Mouse (Mus musculus) stomach, postnatal 0 days (tissue): Measurements from ENCODE around the gene Slc6a20b. TPM values are rescaled to one million over a fixed set of nuclear protein-coding genes. Genes with fewer than 3 reads are reported as not detected.
"Not testable (repeated sequence)": the region's sequence is repeated elsewhere in the genome, so short reads cannot be mapped to it uniquely, and the experiment has no call there.

Experiments
- ATAC-seq: fragments of 200-750 bp; cut with Nextera tagmentation; 2 replicates; pipeline ENCODE4 v1.8.0; 2017; ENCODE audit not compliant: low FRiP score, low TSS enrichment
- DNase-seq: peaks from one replicate; pipeline ENCODE4 v3.0.0-alpha.2; 2016; ENCODE audit warnings: low spot score
- H3K27ac ChIP-seq: fragments of 300-500 bp; sonication (generic); replicated peaks from 2 replicates; pipeline ENCODE4 v1.5.1; 2014; ENCODE audit warnings: mild to moderate bottlenecking, control low read depth
- H3K27me3 ChIP-seq: fragments of 300-500 bp; sonication (generic); 2 replicates; pipeline ENCODE4 v1.6.1; 2014; ENCODE audit warnings: low read length; ENCODE audit not compliant: control insufficient read depth, insufficient read depth
- H3K36me3 ChIP-seq: fragments of 300-500 bp; sonication (generic); 2 replicates; pipeline ENCODE4 v1.6.1; 2014; ENCODE audit warnings: low read length, mixed read lengths; ENCODE audit not compliant: control insufficient read depth, insufficient read depth
- H3K4me1 ChIP-seq: fragments of 300-500 bp; sonication (generic); replicated peaks from 2 replicates; pipeline ENCODE4 v1.6.1; 2014; ENCODE audit warnings: antibody characterized with exemption; ENCODE audit not compliant: control insufficient read depth, insufficient read depth
- H3K4me2 ChIP-seq: fragments of 300-500 bp; sonication (generic); replicated peaks from 2 replicates; pipeline ENCODE4 v1.6.1; 2014; ENCODE audit warnings: low read depth, mild to moderate bottlenecking, control low read depth, moderate library complexity
- H3K4me3 ChIP-seq: fragments of 300-500 bp; sonication (generic); 2 replicates; pipeline ENCODE4 v1.5.1; 2014; ENCODE audit warnings: low read depth, low read length, control low read depth
- H3K9ac ChIP-seq: fragments of 300-500 bp; sonication (generic); 2 replicates; pipeline ENCODE4 v1.6.1; 2014; ENCODE audit warnings: mild to moderate bottlenecking, low read length, control low read depth, mixed read lengths
- H3K9me3 ChIP-seq: fragments of 300-500 bp; sonication (generic); 2 replicates; pipeline ENCODE4 v1.6.1; 2016; ENCODE audit warnings: low read length; ENCODE audit not compliant: control insufficient read depth
- CTCF ChIP-seq: IDR thresholded peaks from 2 replicates; pipeline ENCODE4 v1.5.1; 2016; ENCODE audit warnings: antibody characterized with exemption, low read depth, mild to moderate bottlenecking, moderate library complexity
- EP300 ChIP-seq: optimal IDR thresholded peaks from 2 replicates; pipeline ENCODE3; 2016; ENCODE audit warnings: antibody characterized with exemption
- WGBS: fragments of 180-500 bp; shearing (Covaris S2); extraction: QIAGEN DNeasy Blood & Tissue Kit; methylation state at CpG from one replicate; pipeline ENCODE4 v1.1.7; 2014; 5-methylcytosine and 5-hydroxymethylcytosine counted together
- polyA plus RNA-seq: library from polyadenylated mRNA; unstranded; fragments of >200 nt; fragmentation: Nextera tagmentation; extraction: Ambion mirVana; gene quantifications from 2 replicates; pipeline ENCODE4 v1.2.1, GENCODE M21; 2015

Gene Slc6a20b
- polyA plus RNA-seq: 0.06 TPM in 2 replicates

DNA sequence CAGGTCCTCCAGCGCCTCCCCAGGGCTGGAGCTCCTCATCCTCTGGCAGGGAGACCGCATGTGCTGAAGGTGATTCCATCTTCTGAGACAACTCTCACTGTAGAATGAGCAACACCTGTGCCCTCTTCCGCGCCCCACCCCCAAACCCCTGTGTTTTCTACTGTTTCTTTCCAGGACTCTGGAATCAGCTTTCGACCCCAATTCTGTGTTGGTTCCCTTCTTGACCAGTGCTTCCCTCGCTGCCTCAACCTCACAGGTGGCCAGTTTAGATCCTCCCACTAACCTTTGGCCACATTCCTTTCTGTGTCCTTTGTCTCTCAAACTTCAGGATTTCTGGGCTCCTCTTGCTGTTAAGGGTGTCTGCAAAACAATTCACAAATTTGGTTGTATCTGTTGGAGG is at the start of gene Slc6a20b:
Gene Slc6a20b (minus strand): TSS at position 285 of the 400 bp plus-strand sequence.
- ATAC-seq: no peak
- H3K4me1 ChIP-seq: no peaks in the 10 kb centered on the region
- no peaks in the 10 kb centered on the region for H3K27me3 ChIP-seq
- no peak within 1 kb of the TSS for H3K4me2 ChIP-seq
- no peak within 1 kb of the TSS for H3K27ac ChIP-seq
- H3K36me3 ChIP-seq: no peaks in the 10 kb centered on the region
- TF ChIP-seq CTCF (no peak), EP300 (no peak)
- no peak for DNase-seq
- H3K9me3 ChIP-seq: no peaks in the 10 kb centered on the region
- 74% methylated on average over 6 of the region's 6 CpGs for WGBS
- no peak within 1 kb of the TSS for H3K4me3 ChIP-seq
- no peak within 1 kb of the TSS for H3K9ac ChIP-seq

- TF ChIP-seq EP300 (no peak), CTCF (no peak)
- Histone ChIP-seq H3K9me3 (no peaks in the 10 kb centered on the region), H3K36me3 (no peaks in the 10 kb centered on the region), H3K27me3 (no peaks in the 10 kb centered on the region; the same call in 1 of the 2 replicates), H3K4me3 (peak overlapping the region; percentile 48; the same call in 1 of the 2 replicates), H3K4me2 (peak overlapping the region; percentile 65; the same call in 1 of the 2 replicates), H3K4me1 (0 out of 2 replicates have a peak, but pooled peaks cover 2% of the 10 kb centered on the region), H3K27ac (no peak overlapping the region), H3K9ac (no peak overlapping the region)
- DNase-seq: no peak
- WGBS: 33% methylated on average over 2 of the region's 2 CpGs
- ATAC-seq: no peak
Observed at GRCm38 (mm10) chr9:123679198-123679597, 46.8 kb upstream of the Slc6a20b start.

DNA sequence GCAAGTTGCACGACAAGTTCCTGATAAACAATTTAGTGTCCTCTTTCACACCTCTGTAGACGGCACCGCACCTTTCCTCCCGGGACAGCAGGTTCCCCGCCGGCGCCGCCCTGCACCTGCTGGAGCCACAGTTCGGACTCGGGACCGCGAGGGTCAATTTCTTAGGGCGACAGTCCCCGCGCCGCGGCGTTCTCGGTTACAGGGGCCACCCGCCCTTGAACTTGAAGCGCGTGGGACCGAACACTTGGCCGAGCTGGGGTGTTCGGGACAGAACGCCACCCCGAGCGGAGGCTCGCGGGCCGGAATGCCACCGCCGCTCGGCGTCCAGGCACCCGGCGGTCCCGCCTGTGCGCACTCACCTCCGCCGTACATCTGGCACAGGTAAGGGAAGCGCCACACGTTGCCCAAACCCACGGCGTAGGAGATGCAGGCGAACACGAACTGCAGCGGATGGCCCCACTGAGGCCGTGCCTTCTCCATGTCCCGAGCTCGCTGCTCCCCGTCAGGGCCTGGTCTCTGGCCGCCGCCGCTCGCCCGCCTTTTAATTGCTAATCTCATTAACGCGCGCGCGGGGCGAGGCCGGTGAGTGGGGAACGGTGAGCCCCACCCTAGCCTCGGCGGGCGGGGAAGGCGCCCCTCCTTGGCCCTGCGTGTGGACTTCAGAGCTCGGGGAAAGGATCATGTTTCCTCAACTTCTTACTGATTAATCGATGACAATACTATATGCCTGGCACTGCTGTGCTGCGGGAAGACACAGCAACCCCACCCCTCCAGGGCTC is 46.2 kb upstream of the Slc6a20b start, which contains the start of the genes Ccr9 and Slc6a20a:
Gene Ccr9 (plus strand): TSS at position 113 of the 779 bp plus-strand sequence.
Gene Slc6a20a (minus strand): TSS at position 559 of the 779 bp plus-strand sequence.
- peak within 1 kb of the TSS; percentile 65 for H3K4me2 ChIP-seq
- H3K27ac ChIP-seq: no peak within 1 kb of the TSS
- 0 out of 2 replicates have a peak, but pooled peaks cover 2% of the 10 kb centered on the region for H3K4me1 ChIP-seq
- WGBS: under 1% methylated on average over 73 of the region's 73 CpGs
- H3K36me3 ChIP-seq: no peaks in the 10 kb centered on the region
- DNase-seq (peak; percentile 87), ATAC-seq (peak; percentile 90)
- peak within 1 kb of the TSS; percentile 48 for H3K4me3 ChIP-seq
- TF ChIP-seq EP300: no peak
- no peak for TF ChIP-seq CTCF
- peak within 1 kb of the TSS; percentile 50 for H3K9ac ChIP-seq
- no peaks in the 10 kb centered on the region for H3K9me3 ChIP-seq
- no peaks in the 10 kb centered on the region; the same call in 1 of the 2 replicates for H3K27me3 ChIP-seq

DNA sequence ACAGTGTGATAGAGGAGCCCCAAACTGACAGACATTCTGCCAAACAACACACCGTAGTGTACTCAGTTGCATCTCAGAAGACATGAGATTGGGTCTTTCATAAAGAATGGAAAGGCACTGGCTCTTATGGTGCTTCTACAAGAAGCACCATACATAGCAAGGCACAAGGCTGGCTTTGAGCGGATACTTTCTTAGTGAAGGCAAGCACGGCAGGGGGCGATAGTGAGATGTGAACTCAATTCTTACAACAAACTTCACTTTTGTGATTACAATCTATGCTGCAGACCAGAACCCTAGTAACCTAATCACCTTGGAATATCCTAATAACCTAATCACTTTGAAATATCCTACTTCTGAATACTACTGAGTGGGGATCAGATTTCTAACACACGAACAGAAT is 33.3 kb upstream of the Slc6a20b start:
- Histone ChIP-seq H3K4me2 (no peak overlapping the region), H3K36me3 (no peaks in the 10 kb centered on the region), H3K9me3 (no peaks in the 10 kb centered on the region), H3K27ac (no peak overlapping the region), H3K4me1 (no peaks in the 10 kb centered on the region), H3K9ac (no peak overlapping the region), H3K27me3 (no peaks in the 10 kb centered on the region), H3K4me3 (no peak overlapping the region)
- 46% methylated on average over 5 of the region's 5 CpGs for WGBS
- DNase-seq: peak; percentile 55
- TF ChIP-seq EP300 (no peak), CTCF (peak; percentile 71)
- ATAC-seq: no peak

GRCm38 (mm10) chr9:123659986-123660676 is 27.8 kb upstream of the Slc6a20b start:
- DNase-seq, H3K9ac ChIP-seq, ATAC-seq, H3K4me3 ChIP-seq, H3K4me2 ChIP-seq, H3K4me1 ChIP-seq, H3K36me3 ChIP-seq, H3K27me3 ChIP-seq, H3K27ac ChIP-seq, H3K9me3 ChIP-seq: not testable (repeated sequence)
- WGBS: 81% methylated on average over 17 of the region's 18 CpGs
